Mouse (Mus musculus): ENCODE data around the gene Gm38394.

The Gm38394 gene

GRCm38 (mm10) chr1:133571293-133571692 is 89.8 kb downstream of the Gm38394 start:
- DNase-seq (ENCODE audit: low spot score) = no peak

Data from testis, postnatal 10 days (tissue).